Mouse (Mus musculus): Measurements from ENCODE around the gene Defb20.

Gene Defb20

GRCm38 (mm10) chr2:152500204-152500862 is 23.5 kb downstream of the Defb20 start:
- no peak for DNase-seq

- DNase-seq, result no peak
Observed at GRCm38 (mm10) chr2:152500863-152501229, 24.0 kb downstream of the Defb20 start.

DNA sequence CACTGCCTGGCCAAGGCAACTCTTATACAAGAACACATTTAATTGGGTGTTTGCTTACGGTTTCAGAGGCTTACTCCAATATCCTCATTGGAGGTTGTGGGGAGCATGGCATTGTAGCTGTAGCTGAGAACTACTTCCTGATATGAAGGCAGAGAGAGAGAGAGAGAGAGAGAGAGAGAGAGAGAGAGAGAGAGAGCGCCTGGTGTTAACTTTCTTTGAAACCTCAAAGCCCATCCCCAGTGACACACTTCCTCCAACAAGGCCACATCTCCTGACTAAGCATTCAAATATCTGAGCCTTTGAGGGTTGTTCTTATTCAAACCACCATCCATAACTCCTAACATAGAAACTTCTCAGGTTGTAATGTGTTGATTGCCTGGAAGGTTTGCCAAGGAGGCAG is 27.1 kb downstream of the Defb20 start:
- DNase-seq, result no peak

- DNase-seq, result no peak
Observed at GRCm38 (mm10) chr2:152511592-152511991, 34.7 kb downstream of the Defb20 start, which contains the start of gene Defb26. Gene Defb26, minus strand, starts transcription at chr2:152511692.

DNA sequence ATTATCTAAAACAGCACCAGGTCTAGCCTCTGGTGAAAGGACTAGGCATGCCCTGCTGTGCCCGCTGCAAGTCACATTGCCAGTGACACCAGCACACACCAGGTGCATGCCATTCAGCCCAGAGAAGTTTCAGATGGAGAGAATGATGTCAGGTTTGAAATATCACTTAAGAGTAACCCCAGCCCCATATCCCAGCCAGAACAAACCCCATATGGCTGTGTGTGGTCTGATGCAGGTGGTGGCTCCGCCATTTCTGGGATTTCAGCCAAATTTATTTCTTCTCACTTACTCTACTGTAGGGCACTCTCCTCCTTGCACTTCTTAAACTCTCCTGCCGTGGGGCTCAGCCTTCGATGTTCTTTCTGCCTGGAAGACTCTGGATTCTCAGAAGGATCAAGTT is 39.2 kb downstream of the Defb20 start:
- DNase-seq, result no peak

DNA sequence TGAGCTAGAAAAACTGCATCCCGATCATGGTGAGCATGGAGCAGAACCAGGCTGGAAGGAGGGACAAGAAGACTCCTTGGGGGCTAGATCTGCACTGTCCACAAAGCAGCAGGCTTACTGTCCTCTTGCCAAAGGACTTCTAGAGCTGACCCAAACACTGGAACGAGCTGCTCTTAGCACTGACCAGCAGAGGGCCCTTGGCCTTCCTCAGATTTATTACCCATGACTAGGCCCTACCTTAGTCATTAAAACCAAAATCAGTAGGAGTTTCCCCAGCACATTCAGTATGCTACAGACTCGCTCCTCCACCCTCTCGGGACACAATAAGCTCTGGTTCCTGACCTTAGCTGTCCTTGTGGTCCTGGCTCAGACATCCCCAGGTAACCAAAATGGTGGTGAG is 41.1 kb downstream of the Defb20 start, which contains the start of gene Defb28:
TSS of gene Defb28 (plus strand) at position 275 of the 400 bp plus-strand sequence.
- DNase-seq, result no peak
